Mouse (Mus musculus) spleen, adult 2 months (tissue): ENCODE results near the gene Hccs. TPM values are rescaled to one million over a fixed set of nuclear protein-coding genes. Genes with fewer than 3 reads are reported as not detected.
"Not testable (repeated sequence)": the region's sequence is repeated elsewhere in the genome, so short reads cannot be mapped to it uniquely, and the experiment has no call there.

Source experiments
- DNase-seq, 2 experiments: peaks; one replicate each; pipeline versions ENCODE4 v3.0.0 to v3.0.0-alpha.2; 2012 to 2021; ENCODE audit warnings: low spot score in 2 of 2, low read depth in 1 of 2
- H3K27ac ChIP-seq: fragments of 200-500 bp; 2 replicates; pipeline ENCODE4 v1.5.1; 2012; ENCODE audit warnings: low read length, inconsistent platforms; ENCODE audit not compliant: insufficient read depth
- H3K27me3 ChIP-seq: fragments of 200-500 bp; 2 replicates; pipeline ENCODE4 v1.6.1; 2012; ENCODE audit warnings: mild to moderate bottlenecking, moderate library complexity, low read length, inconsistent platforms; ENCODE audit not compliant: control insufficient read depth, insufficient read depth
- H3K36me3 ChIP-seq: fragments of 200-500 bp; 2 replicates; pipeline ENCODE4 v1.6.1; 2012; ENCODE audit warnings: mild to moderate bottlenecking, low read length, inconsistent platforms; ENCODE audit not compliant: control insufficient read depth, insufficient read depth
- H3K4me1 ChIP-seq: fragments of 200-500 bp; 2 replicates; pipeline ENCODE4 v1.6.1; 2011; ENCODE audit warnings: inconsistent platforms; ENCODE audit not compliant: control insufficient read depth, insufficient read depth, insufficient read length
- H3K4me3 ChIP-seq: fragments of 200-500 bp; 2 replicates; pipeline ENCODE4 v1.5.1; 2011; ENCODE audit warnings: mild to moderate bottlenecking, inconsistent platforms; ENCODE audit not compliant: insufficient read depth, insufficient read length; ENCODE audit errors: extremely low read depth
- CTCF ChIP-seq: fragments of 200-500 bp; IDR thresholded peaks from 2 replicates; pipeline ENCODE4 v1.5.1; 2011; ENCODE audit warnings: mild to moderate bottlenecking, inconsistent platforms; ENCODE audit not compliant: insufficient read depth, insufficient read length, insufficient replicate concordance; ENCODE audit errors: extremely low read depth
- POLR2A ChIP-seq: fragments of 200-500 bp; IDR thresholded peaks from 2 replicates; pipeline ENCODE4 v1.6.1; 2011; ENCODE audit warnings: low read depth, low read length, inconsistent platforms
- WGBS: fragments of 180-500 bp; shearing (Covaris S2); methylation state at CpG from one replicate; pipeline ENCODE4 v1.1.7; 2018; 5-methylcytosine and 5-hydroxymethylcytosine counted together
- polyA plus RNA-seq: library from polyadenylated mRNA; depleted of rRNA; stranded (reverse); fragments of >200 nt; gene quantifications from 2 replicates; pipeline ENCODE4 v1.2.3, GENCODE M21; 2012; rRNA removed

The Hccs gene
- polyA plus RNA-seq = 5.1 and 5.2 TPM in 2 replicates

- peaks cover 2% of the 10 kb centered on the region; the same call in 1 of the 2 replicates for H3K36me3 ChIP-seq
- 40% methylated on average over 96 of the region's 97 CpGs for WGBS
- DNase-seq = peak; percentile 83
- H3K4me3 ChIP-seq = peak within 1 kb of the TSS; percentile 79
- H3K27ac ChIP-seq = peak within 1 kb of the TSS; percentile 85
- no peaks in the 10 kb centered on the region; the same call in none of the 2 replicates for H3K4me1 ChIP-seq
- no peaks in the 10 kb centered on the region for H3K27me3 ChIP-seq
- no peak; the same call in 1 of the 2 replicates for TF ChIP-seq POLR2A
- no peak for TF ChIP-seq CTCF
Measured at GRCm38 (mm10) chrX:169319945-169320667, at the start of gene Hccs. Gene Hccs, minus strand, starts transcription at chrX:169320372.

- no peaks in the 10 kb centered on the region for H3K36me3 ChIP-seq
- no peak overlapping the region for H3K4me3 ChIP-seq
- no peak for DNase-seq
- no peaks in the 10 kb centered on the region for H3K4me1 ChIP-seq
- no peak overlapping the region for H3K27ac ChIP-seq
- H3K27me3 ChIP-seq = no peaks in the 10 kb centered on the region
- 89% methylated on average over 4 of the region's 4 CpGs for WGBS
- TF ChIP-seq POLR2A (no peak), CTCF (no peak)
Measured at GRCm38 (mm10) chrX:169357146-169357772, 37.1 kb upstream of the Hccs start.

- H3K4me3 ChIP-seq = no peak overlapping the region
- no peaks in the 10 kb centered on the region for H3K27me3 ChIP-seq
- H3K36me3 ChIP-seq = no peaks in the 10 kb centered on the region
- no peak for DNase-seq
- WGBS = 72% methylated on average over 3 of the region's 3 CpGs
- H3K27ac ChIP-seq = no peak overlapping the region
- TF ChIP-seq CTCF = no peak
- TF ChIP-seq POLR2A = no peak
- H3K4me1 ChIP-seq = no peaks in the 10 kb centered on the region
Measured at GRCm38 (mm10) chrX:169338213-169338612, 18.0 kb upstream of the Hccs start.

- TF ChIP-seq CTCF (no peak), POLR2A (no peak)
- no peaks in the 10 kb centered on the region for H3K4me1 ChIP-seq
- no peak overlapping the region for H3K27ac ChIP-seq
- DNase-seq = no peak
- H3K4me3 ChIP-seq = no peak overlapping the region
- H3K36me3 ChIP-seq = no peaks in the 10 kb centered on the region
- H3K27me3 ChIP-seq = no peaks in the 10 kb centered on the region
Measured at GRCm38 (mm10) chrX:169337559-169337958, 17.4 kb upstream of the Hccs start.

GRCm38 (mm10) chrX:169332264-169332663, 12.1 kb upstream of the Hccs start:
- Histone ChIP-seq H3K27me3 (no peaks in the 10 kb centered on the region), H3K36me3 (no peaks in the 10 kb centered on the region), H3K4me3 (no peak overlapping the region), H3K4me1 (no peaks in the 10 kb centered on the region), H3K27ac (no peak overlapping the region)
- no peak for DNase-seq
- 53% methylated on average over 3 of the region's 3 CpGs for WGBS
- no peak for TF ChIP-seq CTCF
- no peak for TF ChIP-seq POLR2A

GRCm38 (mm10) chrX:169325929-169326595, 5.9 kb upstream of the Hccs start:
- TF ChIP-seq CTCF (no peak), POLR2A (no peak)
- no peaks in the 10 kb centered on the region for H3K36me3 ChIP-seq
- no peak overlapping the region; the same call in 1 of the 2 replicates for H3K27ac ChIP-seq
- DNase-seq = no peak
- no peak overlapping the region for H3K4me3 ChIP-seq
- 36% methylated on average over 3 of the region's 3 CpGs for WGBS
- no peaks in the 10 kb centered on the region for H3K4me1 ChIP-seq
- no peaks in the 10 kb centered on the region for H3K27me3 ChIP-seq

GRCm38 (mm10) chrX:169320668-169321005, 465 bp upstream of the Hccs start:
- H3K4me3 ChIP-seq = peak overlapping the region; percentile 53; the same call in 1 of the 2 replicates
- H3K27ac ChIP-seq, DNase-seq, H3K4me1 ChIP-seq, H3K27me3 ChIP-seq, H3K36me3 ChIP-seq: not testable (repeated sequence)
- WGBS = 40% methylated on average over 15 of the region's 15 CpGs
